Mouse (Mus musculus) frontal cortex, postnatal 10 days (tissue): ENCODE measurements around the gene 4632433K11Rik.

Experiments used
- DNase-seq, 2 experiments: peaks; one replicate each; pipeline ENCODE4 v3.0.0; 2022; ENCODE audit warnings: low spot score in 2 of 2, mixed read lengths in 1 of 2

Gene 4632433K11Rik

DNA sequence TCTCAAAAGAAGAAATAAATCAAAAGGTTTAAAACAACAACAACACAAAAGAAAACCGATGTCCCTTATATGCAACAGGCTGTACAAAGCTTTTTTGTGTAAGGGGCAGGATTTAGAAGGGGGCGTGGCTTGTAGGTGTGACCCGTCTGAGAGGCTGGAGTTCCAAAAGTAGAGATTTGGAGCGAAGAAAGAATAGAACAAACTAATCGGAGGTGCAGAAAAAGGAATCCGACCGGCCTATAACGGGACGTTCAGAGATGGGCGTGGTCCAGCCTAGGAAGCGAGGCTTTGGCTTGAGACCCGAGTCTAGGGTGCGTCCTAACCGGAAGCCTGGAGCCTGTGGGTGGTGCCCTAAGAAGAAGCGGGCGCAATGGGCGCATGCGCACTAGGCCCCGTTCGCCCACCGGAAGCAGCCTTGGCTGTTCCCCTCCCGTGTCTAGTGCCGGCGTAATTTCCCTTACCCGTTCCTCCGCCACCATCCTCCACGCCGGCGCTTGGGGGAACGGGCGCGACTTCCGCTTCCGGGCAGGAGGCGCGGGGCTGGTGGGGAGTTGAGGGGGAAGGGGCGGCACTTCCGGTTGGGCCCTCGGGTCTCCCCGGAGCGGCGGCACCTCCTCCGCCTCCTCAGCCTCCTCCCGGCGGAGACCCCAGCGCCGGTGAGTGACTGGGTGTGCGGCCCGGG, 13.8 kb upstream of the 4632433K11Rik start, which contains the start of the genes Zfp865 and Ccdc106:
TSS of gene Zfp865 (plus strand) at position 377 of the 682 bp plus-strand sequence.
TSS of gene Ccdc106 (plus strand) at position 554 of the 682 bp plus-strand sequence.
- peak; percentile 99 for DNase-seq

DNA sequence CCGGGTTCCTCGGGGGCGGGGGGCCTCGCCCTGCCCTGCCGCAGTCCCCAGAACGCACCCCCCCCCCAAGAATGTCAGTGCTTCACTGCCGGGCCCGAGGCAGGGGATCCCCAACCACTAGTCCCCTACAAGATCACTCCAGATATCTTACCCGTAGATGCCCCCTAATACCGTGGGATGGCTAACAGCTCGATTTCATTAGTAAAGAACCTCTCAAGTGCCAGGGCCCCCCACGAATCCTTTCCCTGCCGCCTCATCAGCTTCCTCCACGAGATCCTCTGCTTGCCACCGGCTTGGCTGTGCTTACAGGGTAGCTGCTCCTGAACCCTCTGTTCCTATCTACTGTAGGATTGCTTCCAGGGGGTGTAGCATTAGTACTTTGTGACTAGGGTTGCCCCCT, 13.2 kb upstream of the 4632433K11Rik start:
- no peak for DNase-seq

DNA sequence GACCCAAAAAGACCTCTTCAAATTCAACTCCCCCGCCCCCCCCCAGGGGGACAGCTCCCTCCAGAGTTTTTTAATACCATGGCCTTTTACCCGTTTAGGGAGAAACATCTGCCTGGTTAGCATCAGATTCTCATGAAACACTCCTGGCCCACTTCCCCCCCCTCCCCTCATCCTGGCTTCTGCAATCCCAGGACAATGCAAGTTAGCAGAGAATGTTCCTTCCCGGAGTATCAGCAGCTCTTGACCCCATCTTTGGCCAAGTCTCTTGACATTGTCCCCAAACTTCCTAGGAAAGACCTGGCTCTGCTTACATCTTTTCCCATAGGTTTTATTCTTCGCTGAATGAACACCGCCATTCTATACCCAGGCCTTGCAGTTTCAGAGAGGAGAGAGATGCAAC, 12.7 kb upstream of the 4632433K11Rik start:
- DNase-seq: no peak

- DNase-seq: no peak
These were observed 4.4 kb upstream of the 4632433K11Rik start for GRCm38 (mm10) chr7:5029543-5029942.

GRCm38 (mm10) chr7:5029946-5030345, 4.0 kb upstream of the 4632433K11Rik start:
- DNase-seq: no peak

GRCm38 (mm10) chr7:5030554-5031275, 3.2 kb upstream of the 4632433K11Rik start:
- no peak for DNase-seq

- no peak for DNase-seq
These were observed 2.4 kb upstream of the 4632433K11Rik start for GRCm38 (mm10) chr7:5031496-5031895.

DNA sequence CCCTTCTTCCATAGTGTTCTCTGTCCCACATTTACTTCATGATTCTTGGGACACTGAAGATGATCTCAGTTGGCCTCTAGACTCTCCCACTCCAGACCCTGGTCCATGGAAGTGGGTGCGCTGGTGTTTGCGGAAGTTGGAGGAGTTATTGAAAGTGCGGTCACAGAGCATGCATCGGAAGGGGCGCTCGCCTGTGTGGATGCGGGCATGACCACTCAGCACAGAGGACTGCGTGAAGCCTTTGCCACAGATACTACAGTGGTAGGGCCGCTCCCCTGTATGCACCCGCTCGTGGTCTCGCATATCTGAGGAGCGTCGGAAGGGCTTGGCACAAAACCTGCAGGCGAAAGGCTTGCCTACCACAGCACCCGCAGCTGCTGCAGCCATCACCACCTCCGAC, 1.7 kb downstream of the 4632433K11Rik start:
- DNase-seq: no peak

DNA sequence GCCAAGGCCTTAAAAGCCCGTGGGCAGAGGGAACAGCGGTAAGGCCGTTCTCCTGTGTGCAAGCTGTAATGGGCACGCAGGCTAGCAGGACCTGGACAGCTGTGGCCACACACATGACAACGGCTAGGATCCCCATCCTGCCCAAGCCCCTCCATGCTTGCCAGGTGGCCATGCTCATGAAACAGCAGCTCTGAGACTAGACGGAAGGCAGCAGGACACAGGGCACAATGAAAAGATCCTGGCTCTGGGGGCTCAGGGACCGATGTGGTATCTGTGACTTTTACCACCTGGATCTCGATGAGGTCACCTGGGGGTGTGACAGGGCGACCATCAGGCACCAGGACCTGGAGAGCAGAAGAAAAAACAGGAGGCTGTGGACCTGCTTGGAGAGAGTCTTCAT, 2.2 kb downstream of the 4632433K11Rik start:
- DNase-seq: no peak

DNA sequence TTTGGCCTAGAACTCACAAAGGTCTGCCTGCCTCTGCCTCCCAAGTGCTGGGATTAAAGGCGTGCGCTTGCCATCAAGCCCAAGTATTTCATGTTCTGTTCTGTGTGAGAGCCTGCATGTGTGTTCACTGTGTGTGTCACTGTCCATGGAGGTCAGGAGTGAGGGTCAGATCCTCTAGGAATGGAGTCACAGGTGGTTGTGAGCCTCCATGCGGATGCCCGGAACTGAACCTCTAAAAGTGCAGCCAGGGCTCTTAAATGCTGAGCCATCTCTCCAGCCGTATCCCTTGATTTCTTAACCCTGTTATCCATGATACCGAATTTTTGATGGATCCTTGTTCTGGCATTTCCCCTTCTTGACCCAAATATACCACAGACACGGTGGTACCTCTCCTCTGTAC, 3.1 kb downstream of the 4632433K11Rik start:
- DNase-seq: no peak

DNA sequence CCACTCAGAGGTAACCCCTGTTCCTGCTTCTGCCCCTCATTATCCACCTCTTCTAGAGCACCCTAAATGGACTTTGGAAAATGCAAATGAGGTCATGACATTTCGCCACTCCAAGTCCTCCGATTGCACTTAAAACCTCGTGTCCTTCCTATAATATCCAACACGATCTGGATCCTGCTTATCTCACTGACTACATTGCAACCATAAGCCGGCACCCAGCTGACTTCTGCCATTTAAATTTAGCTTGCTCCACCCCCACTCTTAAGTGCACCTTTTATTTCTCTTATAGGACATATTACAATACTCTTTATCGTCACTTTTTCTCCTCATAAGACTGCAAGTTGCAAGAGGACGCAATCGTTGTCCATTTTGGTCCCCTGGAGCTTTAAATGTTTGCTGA, 3.5 kb downstream of the 4632433K11Rik start:
- DNase-seq: no peak

- peak; percentile 88 to 92 for DNase-seq
These were observed 4.3 kb downstream of the 4632433K11Rik start, which contains the start of gene Zfp784 for GRCm38 (mm10) chr7:5038109-5038732. Zfp784 (minus strand) TSS chr7:5038446.

DNA sequence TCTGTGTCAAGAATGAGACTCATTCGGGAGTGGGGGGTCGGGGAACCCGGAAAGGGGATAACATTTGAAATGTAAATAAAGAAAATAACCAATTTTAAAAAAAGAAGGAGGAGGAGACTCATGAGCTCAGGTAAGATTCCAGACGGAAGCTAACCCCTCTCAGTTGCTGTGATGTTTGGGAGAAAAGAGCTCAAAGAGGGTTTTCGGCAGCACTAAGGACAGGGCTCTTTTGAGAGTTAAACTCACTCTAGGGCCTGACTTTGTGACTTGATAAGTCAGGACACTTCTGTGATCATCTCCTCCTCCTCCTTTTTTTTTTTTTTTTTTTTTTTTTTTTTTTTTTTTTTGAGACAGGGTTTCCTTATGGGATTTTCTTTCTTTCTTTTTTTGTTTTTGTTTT, 5.0 kb downstream of the 4632433K11Rik start:
- no peak for DNase-seq

- no peak for DNase-seq
These were observed 11.1 kb downstream of the 4632433K11Rik start for GRCm38 (mm10) chr7:5044981-5045380.

DNA sequence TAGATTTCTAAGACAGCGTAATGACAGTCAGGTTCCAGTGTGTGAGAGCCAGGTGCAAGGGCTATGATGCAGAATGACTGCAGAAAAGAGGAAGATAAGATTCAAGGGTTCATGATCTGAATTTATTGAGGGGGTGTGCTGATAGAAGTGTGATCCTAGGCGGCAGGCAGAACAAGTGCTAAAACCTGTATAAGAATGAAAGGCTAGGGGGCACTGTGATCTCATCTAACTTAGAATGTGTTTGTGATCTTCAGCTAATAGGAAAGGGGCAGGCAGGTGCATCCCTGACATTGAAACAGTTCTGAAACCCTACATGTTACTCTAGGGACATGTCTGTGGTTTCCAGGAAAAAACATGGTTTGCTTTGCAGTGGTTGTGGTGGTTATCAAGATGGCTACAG, 12.2 kb downstream of the 4632433K11Rik start:
- no peak for DNase-seq

DNA sequence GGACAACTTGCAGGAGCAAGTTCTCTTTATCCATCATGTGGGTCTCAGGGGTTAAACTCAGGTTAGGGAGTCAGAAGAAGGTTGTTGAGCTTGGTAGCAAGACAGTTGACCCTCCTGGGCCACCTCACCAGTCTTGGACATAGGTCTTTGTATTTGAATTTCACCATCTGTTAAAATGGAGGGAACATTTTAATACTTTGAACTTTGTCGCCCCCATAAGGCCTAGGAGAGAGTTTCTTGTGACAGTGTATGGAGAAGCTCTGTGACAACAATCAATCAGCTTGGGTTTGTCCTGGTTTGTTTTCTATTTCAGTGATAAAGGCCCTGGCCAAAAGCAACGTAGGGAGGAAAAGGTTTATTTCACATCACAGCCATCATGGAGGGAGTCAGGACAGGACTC, 13.4 kb downstream of the 4632433K11Rik start:
- no peak for DNase-seq

DNA sequence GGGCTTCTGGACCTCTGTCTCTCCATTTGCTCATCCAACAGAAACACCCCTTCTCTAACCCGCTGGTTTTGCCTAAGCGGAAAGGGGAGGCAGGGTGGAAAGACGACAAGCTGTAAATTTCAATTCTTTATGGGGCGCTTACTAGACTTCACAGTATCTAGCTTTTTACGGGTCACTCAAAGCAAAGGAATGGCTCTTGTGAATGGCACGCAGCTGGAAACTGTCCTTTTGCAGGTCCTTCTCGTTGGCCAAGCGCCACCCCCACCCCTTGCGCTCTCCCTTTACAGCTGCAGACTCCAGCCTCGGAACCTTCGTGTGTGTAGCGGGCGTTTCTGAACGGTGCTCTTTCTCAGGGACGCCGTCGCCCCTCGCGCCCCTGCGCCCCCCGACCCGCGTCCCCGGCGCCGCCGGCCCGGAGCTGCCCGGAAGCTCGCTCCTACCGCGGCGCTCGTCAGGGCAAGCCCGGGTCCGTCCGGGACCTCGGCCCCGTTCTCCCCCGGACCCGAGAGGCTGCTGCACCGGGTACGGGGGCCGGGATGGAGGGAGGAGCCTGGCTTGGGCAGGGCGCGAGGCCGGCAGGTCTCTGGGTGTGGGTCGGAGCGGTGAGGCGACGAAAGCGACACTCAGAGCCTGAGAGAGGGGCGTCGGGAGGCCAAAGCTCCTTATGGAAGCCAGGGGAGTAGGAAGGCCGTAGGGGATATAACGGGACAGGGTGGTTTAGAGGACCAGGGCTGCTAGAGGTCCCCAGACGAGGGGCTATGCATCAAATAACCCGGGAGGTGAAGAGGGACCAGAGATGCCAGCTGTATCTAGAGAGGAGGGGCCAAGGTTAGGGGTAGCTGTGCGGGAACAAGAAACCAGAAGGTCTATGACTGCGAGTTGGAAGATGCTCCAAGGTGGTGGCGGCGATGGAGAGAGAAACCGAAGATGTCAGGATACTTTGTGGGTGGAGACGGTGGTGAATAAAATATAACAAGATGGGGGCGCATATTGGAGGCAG, 17.6 kb downstream of the 4632433K11Rik start, which contains the start of gene Zfp580:
TSS of gene Zfp580 (plus strand) at position 346 of the 1,000 bp plus-strand sequence.
- DNase-seq: peak; percentile 69 to 78

GRCm38 (mm10) chr7:5052438-5052837, 18.5 kb downstream of the 4632433K11Rik start:
- DNase-seq: no peak

DNA sequence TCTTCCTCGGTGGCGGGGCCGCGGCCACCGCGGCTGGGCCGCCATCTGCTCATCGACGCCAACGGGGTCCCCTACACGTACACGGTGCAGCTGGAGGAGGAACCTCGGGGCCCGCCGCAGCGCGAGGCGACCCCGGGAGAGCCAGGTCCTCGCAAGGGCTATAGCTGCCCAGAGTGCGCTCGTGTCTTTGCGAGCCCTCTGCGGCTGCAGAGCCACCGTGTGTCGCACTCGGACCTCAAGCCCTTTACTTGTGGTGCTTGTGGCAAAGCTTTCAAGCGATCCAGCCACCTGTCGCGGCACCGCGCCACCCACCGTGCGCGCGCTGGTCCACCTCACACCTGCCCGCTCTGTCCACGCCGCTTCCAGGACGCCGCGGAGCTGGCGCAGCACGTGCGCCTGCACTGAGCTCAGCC, 19.0 kb downstream of the 4632433K11Rik start:
- no peak for DNase-seq

DNA sequence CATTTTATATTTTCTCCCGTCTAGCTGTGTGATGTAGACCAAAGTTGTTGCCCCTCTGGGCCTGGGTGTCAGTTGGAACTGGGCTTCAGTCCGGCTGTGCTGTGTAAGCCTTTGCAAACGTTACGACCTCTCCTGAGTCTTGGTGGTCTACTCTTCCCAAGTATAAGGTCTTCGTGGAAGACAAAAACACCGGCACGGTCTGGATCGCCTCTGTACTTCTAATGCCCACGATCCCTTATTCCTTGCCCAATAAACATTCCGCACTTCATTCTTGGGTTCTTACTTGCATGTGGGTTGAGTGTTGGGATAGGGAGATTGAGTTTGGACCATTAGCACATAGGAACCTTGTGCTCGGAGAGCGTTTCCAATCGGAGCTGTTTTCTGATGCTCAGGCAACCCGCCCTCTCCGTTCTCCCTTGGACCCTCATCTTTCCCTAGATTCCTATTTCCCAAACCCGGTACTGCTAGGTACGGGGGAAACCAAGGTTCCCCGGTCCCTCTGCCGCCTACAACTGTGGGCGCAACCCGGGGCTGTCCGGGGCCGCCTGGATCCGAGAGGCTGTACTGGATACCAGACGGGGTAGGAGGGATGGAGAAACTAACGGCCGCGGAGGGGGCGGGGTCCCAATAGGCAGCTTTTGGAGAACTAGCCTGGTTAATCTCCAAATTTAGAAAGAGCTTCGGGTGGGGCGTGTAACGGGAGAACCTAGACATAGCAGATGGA, 19.7 kb downstream of the 4632433K11Rik start:
- DNase-seq: no peak
